Mouse (Mus musculus) urinary bladder, postnatal 36 days (tissue): ENCODE data around the gene Bcl2.

Experiments used
- DNase-seq, 2 experiments: peaks; one replicate each; pipeline ENCODE4 v3.0.0; 2022; ENCODE audit warnings: low spot score in 2 of 2, mixed read lengths in 1 of 2

Bcl2 gene

GRCm38 (mm10) chr1:106587866-106588470 lies 126.1 kb downstream of the Bcl2 start:
- no peak for DNase-seq

GRCm38 (mm10) chr1:106586761-106587160 lies 127.3 kb downstream of the Bcl2 start:
- DNase-seq: no peak

GRCm38 (mm10) chr1:106585349-106585748 lies 128.7 kb downstream of the Bcl2 start:
- no peak for DNase-seq

GRCm38 (mm10) chr1:106584824-106585223 lies 129.2 kb downstream of the Bcl2 start:
- DNase-seq: no peak

- DNase-seq: no peak
Measured at GRCm38 (mm10) chr1:106584273-106584672, 129.8 kb downstream of the Bcl2 start.

- peak in 1 of 2 experiments; percentile 74 for DNase-seq
Measured at GRCm38 (mm10) chr1:106583245-106584241, 130.5 kb downstream of the Bcl2 start.

- no peak for DNase-seq
Measured at GRCm38 (mm10) chr1:106582810-106583209, 131.3 kb downstream of the Bcl2 start.

GRCm38 (mm10) chr1:106581812-106582211 lies 132.3 kb downstream of the Bcl2 start:
- DNase-seq: no peak

GRCm38 (mm10) chr1:106579768-106580167 lies 134.3 kb downstream of the Bcl2 start:
- DNase-seq: no peak

GRCm38 (mm10) chr1:106572506-106572905 lies 141.6 kb downstream of the Bcl2 start:
- DNase-seq: no peak

GRCm38 (mm10) chr1:106570870-106571269 lies 143.2 kb downstream of the Bcl2 start:
- no peak for DNase-seq

GRCm38 (mm10) chr1:106570366-106570765 lies 143.7 kb downstream of the Bcl2 start:
- DNase-seq: no peak

GRCm38 (mm10) chr1:106569674-106570073 lies 144.4 kb downstream of the Bcl2 start:
- DNase-seq: no peak

- no peak for DNase-seq
Measured at GRCm38 (mm10) chr1:106568868-106569267, 145.2 kb downstream of the Bcl2 start.

- no peak for DNase-seq
Measured at GRCm38 (mm10) chr1:106567506-106567905, 146.6 kb downstream of the Bcl2 start.

GRCm38 (mm10) chr1:106566120-106567086 lies 147.7 kb downstream of the Bcl2 start:
- no peak for DNase-seq

- DNase-seq: no peak
Measured at GRCm38 (mm10) chr1:106565238-106565637, 148.8 kb downstream of the Bcl2 start.

- DNase-seq: no peak
Measured at GRCm38 (mm10) chr1:106564436-106564835, 149.6 kb downstream of the Bcl2 start.

GRCm38 (mm10) chr1:106562751-106563150 lies 151.3 kb downstream of the Bcl2 start:
- DNase-seq: no peak

GRCm38 (mm10) chr1:106561085-106561760 lies 152.9 kb downstream of the Bcl2 start:
- DNase-seq: no peak

GRCm38 (mm10) chr1:106560105-106560504 lies 154.0 kb downstream of the Bcl2 start:
- DNase-seq: no peak
